Mouse (Mus musculus): ENCODE data around the gene Gm49358. TPM values are rescaled to one million over a fixed set of nuclear protein-coding genes. Genes with fewer than 3 reads are reported as not detected.

The Gm49358 gene
- polyA plus RNA-seq, 1 experiment from 2014 or later: 0.51 TPM

GRCm38 (mm10) chr10:86825871-86826522 is 62.2 kb downstream of the Gm49358 start:
- POLR2A ChIA-PET: interaction anchor here (1.1 to 1.2 kb wide), 2 partner anchors 9 to 15 kb away, joined by 3 to 5 read pairs; no protein-coding TSS in a partner anchor
- in situ Hi-C loops (cut with MboI; ENCODE audit: low pct_unique_long_range_greater_than_20kb): no loop called here
- CTCF ChIA-PET: interaction anchor here (0.6 to 2.3 kb wide), 5 partner anchors 16 to 118 kb away, joined by 3 to 7 read pairs (median 3); no protein-coding TSS in a partner anchor
- no peaks in the 10 kb centered on the region for H3K27me3 ChIP-seq
- DNase-seq (ENCODE audit: low read depth, low spot score): no peak
- peak; percentile 42 for ATAC-seq
- TF ChIP-seq CTCF (IDR thresholded peaks at IDR 0.05): no peak

GRCm38 (mm10) chr10:86826929-86827328 is 63.2 kb downstream of the Gm49358 start:
- ChIA-PET POLR2A (interaction anchor here (1.1 kb wide), 1 partner anchor 8 kb away, joined by 3 read pairs; no protein-coding TSS in a partner anchor), CTCF (interaction anchor here (1.2 to 2.3 kb wide), 2 partner anchors 20 to 54 kb away, joined by 4 to 7 read pairs; no protein-coding TSS in a partner anchor)
- in situ Hi-C loops (cut with MboI; ENCODE audit: low pct_unique_long_range_greater_than_20kb): no loop called here
- DNase-seq (ENCODE audit: low read depth, low spot score): no peak
- H3K27me3 ChIP-seq: no peaks in the 10 kb centered on the region
- TF ChIP-seq CTCF (IDR thresholded peaks at IDR 0.05): no peak
- no peak for ATAC-seq

DNA sequence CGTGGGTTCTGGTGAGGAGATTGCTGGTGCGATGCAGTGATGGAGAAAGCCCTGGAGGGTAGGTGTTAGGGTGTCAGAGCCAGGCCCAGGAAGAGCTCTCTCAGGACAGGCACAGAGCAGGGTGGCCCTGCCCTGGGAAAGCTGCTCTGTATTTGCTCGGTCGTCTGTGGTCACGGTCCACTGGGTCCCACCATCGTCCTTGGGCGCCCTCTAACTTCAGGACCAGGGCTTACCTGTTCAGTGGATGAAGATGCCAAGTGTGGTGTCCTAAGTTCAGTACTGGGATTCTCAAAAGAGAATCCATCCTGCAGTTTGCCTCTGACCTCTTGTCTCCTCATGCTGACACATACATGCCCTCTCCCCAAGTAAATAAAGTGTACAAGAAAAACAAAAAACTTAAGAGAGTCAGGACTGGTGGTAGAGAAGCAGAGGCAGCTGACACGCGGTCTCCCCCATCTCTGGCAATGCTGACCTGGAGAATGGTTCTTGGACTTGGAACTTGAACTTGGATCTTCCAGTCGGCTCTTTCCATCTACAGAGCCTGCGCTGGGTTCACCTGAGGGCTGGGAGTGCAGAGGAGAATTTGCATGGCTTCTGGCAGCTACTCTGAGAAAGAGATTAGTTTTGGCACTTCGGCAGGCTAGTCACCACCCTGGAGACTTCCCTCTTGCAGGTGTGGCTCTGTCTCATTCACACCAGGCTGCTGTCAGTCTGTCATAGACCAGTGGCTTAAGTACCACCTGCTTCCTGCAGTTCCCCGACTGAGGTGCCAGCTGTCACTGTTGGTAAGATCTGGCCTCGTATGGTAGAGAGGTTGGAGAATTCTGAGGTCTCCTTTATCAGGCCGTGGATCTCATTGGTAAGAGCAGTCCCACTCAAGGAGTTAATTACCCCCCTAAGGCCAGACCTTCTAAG is 64.7 kb downstream of the Gm49358 start:
- no peak for TF ChIP-seq CTCF (IDR thresholded peaks at IDR 0.05)
- no peak for ATAC-seq
- no peak for DNase-seq (ENCODE audit: low read depth, low spot score)
- POLR2A ChIA-PET: no interaction called here
- in situ Hi-C loops (cut with MboI; ENCODE audit: low pct_unique_long_range_greater_than_20kb): no loop called here
- CTCF ChIA-PET: interaction anchor here (0.8 to 2.1 kb wide), 5 partner anchors 8 to 97 kb away, joined by 3 to 5 read pairs (median 3); no protein-coding TSS in a partner anchor
- no peaks in the 10 kb centered on the region for H3K27me3 ChIP-seq

- in situ Hi-C loops (cut with MboI; ENCODE audit: low pct_unique_long_range_greater_than_20kb): no loop called here
- no peak for TF ChIP-seq CTCF (IDR thresholded peaks at IDR 0.05)
- ChIA-PET CTCF (interaction anchor here (1.0 to 2.1 kb wide), 3 partner anchors 17 to 98 kb away, joined by 3 to 5 read pairs (median 5); no protein-coding TSS in a partner anchor), POLR2A (no interaction called here)
- ATAC-seq (no peak), DNase-seq (ENCODE audit: low read depth, low spot score) (no peak)
- H3K27me3 ChIP-seq: no peaks in the 10 kb centered on the region
Observed at GRCm38 (mm10) chr10:86829515-86829914, 65.7 kb downstream of the Gm49358 start.

DNA sequence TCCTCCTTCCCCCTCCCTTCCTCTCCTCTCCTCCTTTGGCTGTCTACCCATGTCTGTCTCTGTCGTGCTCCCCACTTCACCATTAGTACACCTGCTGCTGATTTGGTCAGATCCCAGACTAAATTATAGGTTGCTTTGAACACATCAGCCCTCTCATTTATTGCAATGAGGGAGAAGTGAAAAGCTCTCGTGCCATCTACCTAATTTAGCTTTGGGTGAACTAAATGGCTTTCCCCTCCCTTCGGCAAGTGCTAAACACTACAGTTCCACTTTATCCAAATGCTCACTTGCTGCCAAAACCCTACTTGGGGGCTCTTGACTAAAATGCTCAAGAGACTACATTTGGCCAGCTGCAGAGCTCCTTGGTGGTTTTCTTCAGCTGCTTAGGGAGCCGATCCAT is 73.0 kb downstream of the Gm49358 start:
- CTCF ChIA-PET: interaction anchor here (1.6 kb wide), 1 partner anchor 9 kb away, joined by 3 read pairs; no protein-coding TSS in a partner anchor
- ATAC-seq (no peak), DNase-seq (ENCODE audit: low read depth, low spot score) (no peak)
- POLR2A ChIA-PET: interaction anchor here (1.3 kb wide), 1 partner anchor 13 kb away, joined by 3 read pairs; no protein-coding TSS in a partner anchor
- H3K27me3 ChIP-seq: no peaks in the 10 kb centered on the region
- TF ChIP-seq CTCF (IDR thresholded peaks at IDR 0.05): no peak
- in situ Hi-C loops (cut with MboI; ENCODE audit: low pct_unique_long_range_greater_than_20kb): no loop called here

DNA sequence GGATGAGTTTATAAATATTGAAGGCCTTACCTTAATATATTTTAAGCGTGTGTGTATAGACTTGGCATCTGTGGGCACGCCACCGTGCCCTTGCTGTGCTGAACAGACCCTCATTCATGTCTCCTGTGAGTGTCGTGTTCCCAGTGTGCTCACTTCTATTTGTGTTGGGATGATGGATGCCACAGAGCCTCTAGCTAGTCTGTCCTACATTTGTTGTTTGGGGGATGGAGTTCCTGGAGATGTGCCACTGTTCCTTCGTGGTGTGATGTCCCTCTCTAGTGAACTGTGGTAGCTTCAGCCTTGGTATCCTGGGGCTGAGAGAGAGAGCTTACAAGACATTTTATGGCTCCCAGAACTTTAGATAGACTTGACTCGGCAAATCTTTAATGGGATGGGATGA is 75.1 kb downstream of the Gm49358 start:
- in situ Hi-C loops (cut with MboI; ENCODE audit: low pct_unique_long_range_greater_than_20kb): no loop called here
- CTCF ChIA-PET: no interaction called here

DNA sequence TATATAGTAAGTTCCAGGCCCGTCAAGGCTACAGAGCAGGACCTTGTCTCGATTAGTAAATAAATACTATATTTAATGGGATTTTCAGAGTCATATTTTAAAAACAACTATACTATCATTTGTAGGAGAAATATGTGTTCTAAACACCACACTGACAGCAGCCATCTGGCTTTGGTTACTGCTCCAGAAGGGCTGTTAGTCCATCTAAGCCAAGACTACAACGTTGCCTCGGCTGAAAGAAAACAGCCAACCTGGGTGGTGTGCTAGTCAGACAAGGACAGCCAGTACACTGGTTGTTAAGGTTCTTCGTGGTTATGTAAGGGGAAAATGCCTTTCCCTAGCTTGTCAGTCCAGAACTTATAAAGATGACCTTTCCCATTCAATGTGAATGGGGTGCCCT is 78.9 kb downstream of the Gm49358 start:
- DNase-seq (ENCODE audit: low read depth, low spot score) (no peak), ATAC-seq (no peak)
- CTCF ChIA-PET: interaction anchor here (0.6 kb wide), 1 partner anchor 9 kb away, joined by 3 read pairs; no protein-coding TSS in a partner anchor
- H3K27me3 ChIP-seq: no peaks in the 10 kb centered on the region
- no peak for TF ChIP-seq CTCF (IDR thresholded peaks at IDR 0.05)
- in situ Hi-C loops (cut with MboI; ENCODE audit: low pct_unique_long_range_greater_than_20kb): no loop called here
- POLR2A ChIA-PET: no interaction called here

More for the DNA sequence above, 75.1 kb downstream of the Gm49358 start:
- TF ChIP-seq CTCF (IDR thresholded peaks at IDR 0.05): no peak
- ATAC-seq (no peak), DNase-seq (ENCODE audit: low read depth, low spot score) (no peak)
- no peaks in the 10 kb centered on the region for H3K27me3 ChIP-seq
- POLR2A ChIA-PET: interaction anchor here (0.5 kb wide), 1 partner anchor 27 kb away, joined by 3 read pairs; no protein-coding TSS in a partner anchor

- ATAC-seq (no peak), DNase-seq (ENCODE audit: low read depth, low spot score) (no peak)
- no peak for TF ChIP-seq CTCF (IDR thresholded peaks at IDR 0.05)
- POLR2A ChIA-PET: no interaction called here
- no peaks in the 10 kb centered on the region for H3K27me3 ChIP-seq
- CTCF ChIA-PET: interaction anchor here (1.1 to 2.2 kb wide), 2 partner anchors 18 to 21 kb away, joined by 5 to 7 read pairs; no protein-coding TSS in a partner anchor
- in situ Hi-C loops (cut with MboI; ENCODE audit: low pct_unique_long_range_greater_than_20kb): no loop called here
Observed at GRCm38 (mm10) chr10:86846926-86847467, 83.2 kb downstream of the Gm49358 start.

GRCm38 (mm10) chr10:86849087-86849486 is 85.3 kb downstream of the Gm49358 start:
- no peaks in the 10 kb centered on the region for H3K27me3 ChIP-seq
- POLR2A ChIA-PET: interaction anchor here (1.0 to 1.1 kb wide), 2 partner anchors 12 to 132 kb away, joined by 3 read pairs; no protein-coding TSS in a partner anchor
- ATAC-seq: peak; percentile 89
- in situ Hi-C loops (cut with MboI; ENCODE audit: low pct_unique_long_range_greater_than_20kb): no loop called here
- no peak for TF ChIP-seq CTCF (IDR thresholded peaks at IDR 0.05)
- CTCF ChIA-PET: interaction anchor here (1.0 to 1.2 kb wide), 2 partner anchors 17 to 20 kb away, joined by 3 read pairs; no protein-coding TSS in a partner anchor
- DNase-seq (ENCODE audit: low read depth, low spot score): peak; percentile 68

DNA sequence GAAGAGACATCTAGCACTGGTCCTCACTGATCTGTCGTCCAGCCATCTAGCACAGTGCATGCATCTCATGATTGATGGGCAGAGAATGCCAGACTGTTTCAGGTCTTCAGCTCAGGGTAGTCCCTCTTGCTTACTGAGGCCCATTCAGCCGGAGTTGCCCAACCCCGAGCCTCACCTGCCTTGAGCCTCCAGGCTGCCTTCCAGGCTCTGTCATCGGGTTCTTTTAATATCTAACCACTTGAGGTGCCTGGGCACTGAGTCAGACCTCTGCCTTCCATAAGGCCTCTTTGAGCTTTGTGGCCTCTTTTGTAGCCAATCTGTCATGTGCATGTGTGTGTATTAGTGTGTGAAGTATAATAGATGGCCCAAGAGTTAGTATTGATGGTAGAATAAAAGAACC is 85.7 kb downstream of the Gm49358 start:
- no peak for TF ChIP-seq CTCF (IDR thresholded peaks at IDR 0.05)
- ATAC-seq (peak; percentile 56), DNase-seq (ENCODE audit: low read depth, low spot score) (peak; percentile 55)
- CTCF ChIA-PET: interaction anchor here (1.0 to 1.2 kb wide), 3 partner anchors 16 to 20 kb away, joined by 3 read pairs; no protein-coding TSS in a partner anchor
- in situ Hi-C loops (cut with MboI; ENCODE audit: low pct_unique_long_range_greater_than_20kb): no loop called here
- H3K27me3 ChIP-seq: no peaks in the 10 kb centered on the region
- POLR2A ChIA-PET: interaction anchor here (1.0 to 1.1 kb wide), 2 partner anchors 12 to 132 kb away, joined by 3 read pairs; no protein-coding TSS in a partner anchor

All from Patski (cell line).